Mouse (Mus musculus): ENCODE data around the gene Tm9sf1.
A peak's percentile ranks its signal among the peaks of the same experiment; 100 is the strongest.

Tm9sf1 gene

GRCm38 (mm10) chr14:55643060-55643907, at the start of gene Tm9sf1:
Tm9sf1 (minus strand) TSS chr14:55643806.
- peak; percentile 78 to 90 for DNase-seq

GRCm38 (mm10) chr14:55689433-55689832, 45.8 kb upstream of the Tm9sf1 start:
- DNase-seq, result no peak

- DNase-seq, result no peak
Observed at GRCm38 (mm10) chr14:55682118-55682493, 38.5 kb upstream of the Tm9sf1 start.

GRCm38 (mm10) chr14:55681160-55682117, 37.8 kb upstream of the Tm9sf1 start, which contains the start of gene Tinf2:
Tinf2 (minus strand) TSS chr14:55681820.
- peak; percentile 96 to 97 for DNase-seq

GRCm38 (mm10) chr14:55677615-55678014, 34.0 kb upstream of the Tm9sf1 start:
- no peak for DNase-seq

- DNase-seq, result no peak
Observed at GRCm38 (mm10) chr14:55672741-55673060, 29.1 kb upstream of the Tm9sf1 start.

- DNase-seq, result peak; percentile 88 to 95
Observed at GRCm38 (mm10) chr14:55671833-55672740, 28.5 kb upstream of the Tm9sf1 start, which contains the start of the genes Gmpr2 and Nedd8. Gmpr2 (plus strand) TSS chr14:55671941. Nedd8 (minus strand) TSS chr14:55672124.

- no peak for DNase-seq
Observed at GRCm38 (mm10) chr14:55671486-55671832, 27.9 kb upstream of the Tm9sf1 start.

- no peak for DNase-seq
Observed at GRCm38 (mm10) chr14:55660636-55661035, 17.0 kb upstream of the Tm9sf1 start.

GRCm38 (mm10) chr14:55659960-55660573, 16.5 kb upstream of the Tm9sf1 start, which contains the start of gene Mdp1:
Mdp1 (minus strand) TSS chr14:55660508.
- peak; percentile 80 to 84 for DNase-seq

- DNase-seq, result no peak
Observed at GRCm38 (mm10) chr14:55658011-55658410, 14.4 kb upstream of the Tm9sf1 start.

GRCm38 (mm10) chr14:55656935-55657334, 13.3 kb upstream of the Tm9sf1 start:
- no peak for DNase-seq

- DNase-seq, result no peak
Observed at GRCm38 (mm10) chr14:55651528-55651927, 7.9 kb upstream of the Tm9sf1 start.

GRCm38 (mm10) chr14:55649884-55650283, 6.3 kb upstream of the Tm9sf1 start, which contains the start of gene Tssk4:
Tssk4 (plus strand) TSS chr14:55650184.
- DNase-seq, result no peak

GRCm38 (mm10) chr14:55644261-55644888, 769 bp upstream of the Tm9sf1 start:
- DNase-seq, result no peak

GRCm38 (mm10) chr14:55642679-55643059, 937 bp downstream of the Tm9sf1 start:
- no peak for DNase-seq

- DNase-seq, result no peak
Observed at GRCm38 (mm10) chr14:55641291-55641690, 2.3 kb downstream of the Tm9sf1 start.

- DNase-seq, result no peak
Observed at GRCm38 (mm10) chr14:55640816-55641215, 2.8 kb downstream of the Tm9sf1 start.

GRCm38 (mm10) chr14:55637795-55638194, 5.8 kb downstream of the Tm9sf1 start, which contains the start of gene Gm49378:
Gm49378 (minus strand) TSS chr14:55637895.
- DNase-seq, result no peak

- peak; percentile 84 to 89 for DNase-seq
Observed at GRCm38 (mm10) chr14:55635523-55636007, 8.0 kb downstream of the Tm9sf1 start, which contains the start of gene Ipo4. Ipo4 (minus strand) TSS chr14:55635957.

All from cerebellum, adult 18-20 months (tissue).